Mouse (Mus musculus) kidney, adult 2 months (tissue): ENCODE results near the gene Cdca7l.

Experiments used
- CTCF ChIP-seq: fragments of 200-500 bp; conservative IDR thresholded peaks from 2 replicates; pipeline ENCODE4 v1.5.1; 2011; ENCODE audit warnings: low read depth, mild to moderate bottlenecking, control low read depth, low read length, moderate library complexity, mixed read lengths; ENCODE audit not compliant: insufficient read depth, insufficient read length
- POLR2A ChIP-seq: fragments of 200-500 bp; IDR thresholded peaks from one replicate; pipeline ENCODE4 v1.6.1; 2011; ENCODE audit warnings: low read depth, low read length, control low read depth

GRCm38 (mm10) chr12:117843302-117844074 lies 39.4 kb downstream of the Cdca7l start:
- TF ChIP-seq CTCF: no peak
- no peak for TF ChIP-seq POLR2A
